Mouse (Mus musculus) brown adipose tissue, adult 24 weeks (tissue): ENCODE results near the gene Arid1a. TPM values are rescaled to one million over a fixed set of nuclear protein-coding genes. Genes with fewer than 3 reads are reported as not detected.
A peak's percentile ranks its signal among the peaks of the same experiment; 100 is the strongest.

Source experiments
- H3K27ac ChIP-seq: fragments of 200-500 bp; replicated peaks from 2 replicates; pipeline ENCODE4 v1.5.1; 2012; ENCODE audit warnings: low read depth, mild to moderate bottlenecking, low read length
- H3K4me1 ChIP-seq: fragments of 200-500 bp; 2 replicates; pipeline ENCODE4 v1.6.1; 2012; ENCODE audit warnings: low read length, mixed read lengths; ENCODE audit not compliant: control insufficient read depth, insufficient read depth, insufficient read length
- H3K4me3 ChIP-seq: fragments of 200-500 bp; 2 replicates; pipeline ENCODE4 v1.5.1; 2012; ENCODE audit warnings: low read depth, mild to moderate bottlenecking, low read length, moderate library complexity; ENCODE audit not compliant: insufficient read depth
- polyA plus RNA-seq: library from polyadenylated mRNA; stranded (reverse); fragments of >200 nt; gene quantifications from 2 replicates; pipeline ENCODE4 v1.2.4, GENCODE M21; 2012; ENCODE audit not compliant: missing spikeins, insufficient read depth, insufficient read length

Gene Arid1a
- polyA plus RNA-seq, 1 experiment, result 18.7 TPM

DNA sequence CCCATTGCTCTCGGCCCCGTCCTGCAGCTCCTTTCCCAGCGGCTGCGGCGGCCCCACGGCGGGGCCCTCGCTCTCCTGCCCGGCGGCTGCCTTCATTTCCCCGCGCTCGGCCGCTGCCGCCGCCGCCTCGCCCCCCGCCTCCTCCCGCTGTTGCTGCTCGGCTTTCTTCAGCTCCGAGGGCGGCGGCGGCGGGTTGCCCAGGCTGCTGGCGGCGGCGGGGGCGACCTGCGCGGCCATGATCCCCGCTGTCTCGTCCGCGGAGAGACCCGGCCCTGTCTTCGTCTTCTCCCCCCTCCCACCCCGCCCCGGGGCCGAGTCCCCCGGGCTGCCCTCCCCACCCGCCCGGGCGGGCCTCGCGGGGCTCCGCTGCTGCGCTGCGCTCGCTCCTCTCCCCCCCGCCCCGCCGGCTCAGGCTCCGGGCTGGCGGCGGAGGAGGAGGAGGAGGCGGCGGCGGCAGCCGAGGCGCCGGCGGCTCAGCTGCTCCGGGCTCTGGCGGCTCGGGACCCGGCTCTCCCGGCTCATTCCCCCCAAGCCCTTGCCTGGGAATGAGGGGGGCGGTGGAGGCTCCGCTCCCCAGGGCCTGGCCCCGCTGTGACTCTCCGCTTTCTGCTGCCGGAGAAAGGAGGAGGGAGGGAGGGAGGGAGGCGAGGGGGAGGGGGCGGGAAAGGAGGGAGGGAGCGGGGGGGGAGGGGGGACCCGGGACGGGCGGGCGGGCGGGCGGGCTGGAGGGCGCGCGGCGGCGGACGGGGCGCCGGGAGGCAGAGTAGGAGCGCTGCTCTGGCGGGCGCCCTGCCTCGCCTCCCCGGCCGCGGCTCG lies 3.0 kb downstream of the Arid1a start:
- H3K27ac ChIP-seq, result peak overlapping the region; percentile 89
- H3K4me1 ChIP-seq, result peaks cover 8% of the 10 kb centered on the region; the same call in 1 of the 2 replicates
- H3K4me3 ChIP-seq, result peak overlapping the region; percentile 90

- Histone ChIP-seq H3K4me1 (peaks cover 9% of the 10 kb centered on the region; the same call in 1 of the 2 replicates), H3K4me3 (peak overlapping the region; percentile 90), H3K27ac (peak overlapping the region; percentile 67)
These were observed 3.9 kb downstream of the Arid1a start for GRCm38 (mm10) chr4:133752449-133753374.

DNA sequence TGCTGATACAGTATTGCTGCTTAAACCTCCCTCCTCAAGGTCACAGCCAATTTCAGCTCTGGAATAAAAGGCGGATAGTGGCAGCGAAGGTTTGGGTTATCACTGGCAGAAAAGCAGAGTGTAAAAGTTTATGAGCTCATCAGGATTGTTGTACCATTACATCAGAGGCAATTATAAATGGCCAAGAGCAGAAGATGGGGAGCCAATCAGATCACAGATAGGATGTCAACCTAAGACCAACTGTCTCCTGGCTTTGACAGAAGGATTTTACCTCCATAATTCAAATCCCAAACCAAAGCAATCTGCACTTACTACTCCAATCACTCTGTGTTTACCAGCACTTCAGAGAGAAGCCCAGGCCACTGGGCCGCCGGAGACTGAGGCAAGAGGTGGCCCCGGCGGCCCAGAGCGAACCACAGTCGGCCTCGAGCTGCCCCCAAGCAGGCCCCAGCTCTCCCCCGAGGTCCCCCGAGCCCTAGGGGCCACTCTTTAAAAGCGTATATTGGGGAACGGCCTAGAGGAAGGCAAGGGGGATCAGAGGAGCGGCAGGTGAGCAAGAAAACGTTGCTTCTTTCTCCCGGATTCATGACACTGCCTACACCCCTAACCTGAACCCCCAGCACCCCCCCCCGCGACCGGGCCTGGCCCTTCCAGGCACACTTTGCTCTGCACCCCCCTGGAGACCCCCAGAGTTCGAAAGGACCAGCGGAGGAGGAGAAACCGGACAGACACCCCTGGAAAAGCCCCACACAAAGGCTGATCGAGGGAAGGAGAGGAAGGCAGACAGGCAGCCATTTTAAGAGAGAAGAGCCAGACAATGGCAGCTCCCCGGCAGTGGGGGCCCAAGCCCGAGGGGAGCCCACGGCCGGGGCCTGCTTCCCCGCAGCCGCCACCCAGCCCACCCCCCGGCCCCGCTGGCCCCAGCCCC lies 4.8 kb downstream of the Arid1a start:
- Histone ChIP-seq H3K27ac (peak overlapping the region; percentile 59), H3K4me1 (peaks cover 12% of the 10 kb centered on the region; the same call in 1 of the 2 replicates), H3K4me3 (peak overlapping the region; percentile 90)

DNA sequence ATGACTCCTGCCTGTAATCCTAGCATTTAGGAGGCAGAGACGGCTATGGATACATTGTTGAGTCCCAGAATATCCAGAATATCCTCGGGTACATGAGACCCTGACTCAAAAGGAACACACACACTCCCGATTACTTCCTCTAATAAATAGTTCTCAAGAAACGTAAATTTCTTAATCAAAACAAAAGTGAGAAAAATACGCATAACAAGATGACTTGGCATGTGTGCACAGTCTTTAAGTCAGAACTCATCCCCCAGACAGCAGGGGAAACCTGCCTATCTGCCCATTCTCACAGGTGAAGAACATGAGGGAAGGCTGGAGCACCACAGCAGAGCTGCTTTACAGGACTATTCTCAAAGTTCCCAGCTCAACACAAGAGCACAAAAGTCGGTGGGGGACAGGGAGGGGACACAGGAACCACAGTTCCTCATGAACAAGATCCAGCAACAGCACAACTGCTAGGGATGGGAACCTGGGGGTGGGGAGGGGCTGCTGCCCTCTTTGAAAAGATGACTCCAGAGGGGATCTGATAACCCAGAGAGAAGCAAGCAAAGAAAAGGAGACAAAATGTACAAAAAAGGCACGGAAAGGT lies 6.3 kb downstream of the Arid1a start:
- H3K4me1 ChIP-seq, result peaks cover 13% of the 10 kb centered on the region
- peak overlapping the region; percentile 4; the same call in 1 of the 2 replicates for H3K4me3 ChIP-seq
- no peak overlapping the region for H3K27ac ChIP-seq

DNA sequence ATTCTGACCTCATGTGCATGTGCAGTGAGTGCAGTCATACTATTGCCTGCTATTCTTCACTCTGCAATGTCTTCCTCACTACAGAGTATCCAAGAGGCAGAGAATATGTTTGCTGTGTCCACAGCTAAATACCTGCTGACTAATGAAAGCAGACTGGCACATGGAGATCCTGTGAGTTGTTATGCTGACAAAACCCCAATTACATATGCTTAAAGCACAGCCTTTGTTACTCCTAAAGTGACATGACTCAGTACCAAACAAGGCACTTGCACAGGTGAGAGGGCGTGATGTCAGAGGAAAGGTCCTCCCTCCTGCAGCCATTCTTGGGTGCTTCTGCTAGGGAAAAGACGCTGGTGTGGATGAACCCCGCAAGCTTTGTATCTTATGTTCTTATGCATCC lies 21.3 kb downstream of the Arid1a start:
- Histone ChIP-seq H3K27ac (no peak overlapping the region), H3K4me3 (no peak overlapping the region), H3K4me1 (peaks cover 10% of the 10 kb centered on the region; the same call in 1 of the 2 replicates)

DNA sequence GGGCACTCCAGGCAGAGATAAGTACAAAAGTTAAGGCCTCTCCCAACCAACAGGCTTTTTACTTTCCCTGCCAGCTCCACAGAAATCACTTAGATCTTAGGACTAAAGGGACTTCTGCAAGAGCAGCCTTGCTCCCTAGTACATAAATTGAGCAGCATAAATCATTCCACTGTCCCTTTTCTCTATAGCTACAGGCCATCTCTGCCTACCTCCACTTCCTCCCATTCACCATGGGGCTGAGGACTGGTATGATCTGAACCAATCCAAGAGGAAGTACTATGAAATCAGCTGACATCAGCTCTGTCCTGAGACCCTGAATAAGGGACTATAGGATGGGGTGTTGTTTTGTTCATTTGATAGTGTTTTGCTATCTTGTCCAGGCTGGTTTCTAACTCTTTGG lies 26.4 kb downstream of the Arid1a start:
- peak overlapping the region; percentile 20 for H3K27ac ChIP-seq
- peaks cover 28% of the 10 kb centered on the region for H3K4me1 ChIP-seq
- no peak overlapping the region for H3K4me3 ChIP-seq

GRCm38 (mm10) chr4:133729541-133730093 lies 27.0 kb downstream of the Arid1a start:
- no peak overlapping the region for H3K4me3 ChIP-seq
- H3K4me1 ChIP-seq, result peaks cover 29% of the 10 kb centered on the region
- peak overlapping the region; percentile 20 for H3K27ac ChIP-seq

GRCm38 (mm10) chr4:133729007-133729406 lies 27.6 kb downstream of the Arid1a start:
- Histone ChIP-seq H3K4me3 (peak overlapping the region; percentile 2; the same call in 1 of the 2 replicates), H3K4me1 (peaks cover 29% of the 10 kb centered on the region), H3K27ac (peak overlapping the region; percentile 62)

DNA sequence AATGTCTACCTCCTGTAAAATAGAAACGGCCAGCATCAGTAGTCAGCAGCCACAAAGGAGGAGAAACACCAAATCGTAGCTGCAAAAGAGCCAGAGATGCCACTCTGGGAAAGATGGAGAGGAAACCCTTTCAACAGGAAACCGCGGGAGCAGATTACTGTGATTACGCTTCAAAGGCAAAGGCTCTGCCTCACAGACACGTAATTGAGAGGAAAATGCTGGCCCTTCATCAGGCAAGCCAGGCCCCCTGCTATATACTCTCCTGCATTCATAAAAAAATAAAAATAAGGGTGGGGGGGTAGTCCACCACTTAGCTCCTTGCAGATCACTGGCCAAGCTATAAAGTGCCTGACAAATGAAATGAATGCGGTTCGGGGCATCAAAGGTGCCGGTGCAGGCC lies 28.3 kb downstream of the Arid1a start:
- Histone ChIP-seq H3K4me3 (no peak overlapping the region), H3K27ac (no peak overlapping the region), H3K4me1 (peaks cover 23% of the 10 kb centered on the region)

DNA sequence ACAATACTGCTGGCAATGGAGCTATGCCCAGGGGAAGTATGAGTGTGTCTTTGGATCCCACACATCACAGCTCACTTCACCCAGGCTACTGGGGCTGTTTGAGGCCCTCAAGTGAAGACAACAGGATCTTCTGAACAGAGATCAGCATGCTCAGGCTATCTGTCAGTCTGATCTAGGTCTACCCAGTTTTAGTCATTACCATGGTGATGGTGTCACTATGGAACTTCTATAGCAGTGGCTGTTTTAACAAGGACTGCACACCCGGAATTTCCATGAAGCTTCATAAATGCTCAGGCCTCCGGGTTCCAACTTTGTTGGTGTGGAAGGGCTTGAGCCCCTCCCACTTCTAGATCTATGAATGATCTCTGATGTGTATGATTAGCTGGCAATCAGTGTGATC lies 30.9 kb downstream of the Arid1a start:
- Histone ChIP-seq H3K4me3 (no peak overlapping the region), H3K4me1 (peaks cover 18% of the 10 kb centered on the region), H3K27ac (no peak overlapping the region)

- Histone ChIP-seq H3K4me1 (no peaks in the 10 kb centered on the region), H3K4me3 (no peak overlapping the region), H3K27ac (no peak overlapping the region)
These were observed 36.8 kb downstream of the Arid1a start for GRCm38 (mm10) chr4:133719791-133720190.

GRCm38 (mm10) chr4:133712755-133713154 lies 43.8 kb downstream of the Arid1a start:
- H3K27ac ChIP-seq, result no peak overlapping the region

DNA sequence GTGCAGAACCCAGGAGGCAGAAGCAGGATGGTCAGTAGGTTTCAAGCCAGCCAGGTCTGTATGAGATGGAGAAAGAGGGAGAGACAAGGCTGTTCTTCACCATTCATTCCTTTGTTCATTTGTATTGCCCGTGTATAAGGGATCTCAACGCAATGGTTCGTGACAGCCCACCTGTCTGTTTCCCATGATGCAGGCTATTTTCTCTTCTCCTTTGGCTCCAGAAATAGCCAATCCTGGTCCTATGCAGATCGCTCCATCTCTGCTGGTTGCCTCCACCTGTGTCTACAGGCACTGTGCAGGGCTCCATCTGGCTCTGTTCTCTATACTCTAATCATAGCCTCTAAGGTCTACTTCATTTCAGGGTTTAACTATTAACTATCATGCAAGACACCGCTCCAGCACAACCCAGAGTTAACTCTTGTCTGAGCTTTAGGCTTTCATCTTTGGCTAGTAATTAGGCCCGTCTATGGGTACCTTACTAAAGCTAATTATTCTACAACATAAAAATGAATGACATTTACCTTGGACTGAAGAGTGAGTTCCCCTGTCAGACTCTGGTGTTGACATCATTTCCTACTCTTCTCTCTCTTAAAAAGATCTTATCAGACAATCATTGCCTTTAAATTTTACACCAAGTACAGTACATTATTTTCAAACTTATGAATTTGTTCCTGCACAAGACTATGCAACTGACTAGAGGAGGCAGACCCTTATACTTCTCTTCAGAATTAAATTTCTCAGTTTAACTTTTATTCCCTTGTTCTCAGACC lies 45.1 kb downstream of the Arid1a start:
- Histone ChIP-seq H3K4me3 (no peak overlapping the region), H3K27ac (no peak overlapping the region), H3K4me1 (peaks cover 4% of the 10 kb centered on the region)

More at GRCm38 (mm10) chr4:133712755-133713154, 43.8 kb downstream of the Arid1a start:
- no peak overlapping the region for H3K4me3 ChIP-seq
- peaks cover 2% of the 10 kb centered on the region; the same call in 1 of the 2 replicates for H3K4me1 ChIP-seq
